In the genomic region with DNA sequence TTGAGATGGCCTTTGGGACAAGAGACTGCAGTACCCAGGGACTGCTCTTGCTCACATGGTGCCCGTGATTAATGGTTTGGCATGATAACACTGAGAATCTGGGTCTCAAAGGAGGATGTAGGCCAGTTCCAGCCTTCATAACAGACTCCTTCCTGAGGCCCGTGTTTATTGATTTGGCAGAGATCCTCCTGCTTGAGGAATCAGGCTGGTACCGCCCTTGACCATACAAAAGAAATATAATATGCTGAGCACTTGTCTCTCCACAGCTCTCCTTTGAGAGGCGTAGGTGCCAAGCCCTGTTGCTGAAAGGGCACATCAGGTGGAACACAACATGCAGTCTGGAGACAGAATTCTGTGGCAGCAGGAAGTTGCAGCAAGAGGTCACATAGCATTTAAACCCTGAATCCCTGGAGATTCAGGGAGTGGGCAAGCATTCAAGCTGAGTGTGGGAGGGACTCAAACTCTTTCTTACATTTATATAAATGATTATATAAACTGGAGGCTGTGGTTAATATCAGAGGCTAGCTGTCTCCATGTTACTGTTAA, we compare ENCODE assay signal across 8 mouse cellular contexts. TPM values are rescaled to one million over a fixed set of nuclear protein-coding genes. Genes with fewer than 3 reads are reported as not detected.
A peak's percentile ranks its signal among the peaks of the same experiment; 100 is the strongest.
DNase-seq lines count a peak whose midpoint lies in the region; ATAC-seq and TF ChIP-seq lines count a peak whose summit lies in the region.

No protein-coding gene starts in this region.

- H3K9ac ChIP-seq in liver, adult 2 months (ENCODE audit: low read depth, low read length): no peak overlapping the region
- no peak overlapping the region for H3K9ac ChIP-seq in hindbrain, embryonic 12.5 days
- no peak overlapping the region for H3K9ac ChIP-seq in limb, embryonic 15.5 days
- peak overlapping the region; percentile 31; the same call in 1 of the 2 replicates for H3K9ac ChIP-seq in neural tube, embryonic 13.5 days

- ATAC-seq in hindbrain, embryonic 12.5 days (ENCODE audit: low FRiP score): peak; percentile 65
- no peak for ATAC-seq in limb, embryonic 15.5 days (ENCODE audit: insufficient number of reproducible peaks, low FRiP score, low TSS enrichment, low read depth)
- peak; percentile 64 for ATAC-seq in neural tube, embryonic 13.5 days (ENCODE audit: low read depth)

- peaks cover 13% of the 10 kb centered on the region for H3K4me1 ChIP-seq in liver, adult 2 months (ENCODE audit: control insufficient read depth, insufficient read depth, low read length)
- H3K4me1 ChIP-seq in forebrain, embryonic 10.5 days: peaks cover 56% of the 10 kb centered on the region
- H3K4me1 ChIP-seq in hindbrain, embryonic 12.5 days: peaks cover 35% of the 10 kb centered on the region
- peaks cover 23% of the 10 kb centered on the region for H3K4me1 ChIP-seq in limb, embryonic 15.5 days
- H3K4me1 ChIP-seq in neural tube, embryonic 13.5 days (replicated peaks): peaks cover 54% of the 10 kb centered on the region

- H3K4me2 ChIP-seq in hindbrain, embryonic 12.5 days (replicated peaks): 0 out of 2 replicates have a peak overlapping the region, but pooled peaks have one; percentile 2
- no peak overlapping the region for H3K4me2 ChIP-seq in limb, embryonic 15.5 days
- peak overlapping the region; percentile 24; the same call in 1 of the 2 replicates for H3K4me2 ChIP-seq in neural tube, embryonic 13.5 days

- H3K36me3 ChIP-seq in liver, adult 2 months (ENCODE audit: control insufficient read depth, insufficient read depth, low read length): no peaks in the 10 kb centered on the region
- H3K36me3 ChIP-seq in forebrain, embryonic 10.5 days (replicated peaks): peaks cover 3% of the 10 kb centered on the region
- H3K36me3 ChIP-seq in hindbrain, embryonic 12.5 days: no peaks in the 10 kb centered on the region
- no peaks in the 10 kb centered on the region for H3K36me3 ChIP-seq in limb, embryonic 15.5 days
- 0 out of 2 replicates have a peak, but pooled peaks cover 4% of the 10 kb centered on the region for H3K36me3 ChIP-seq in neural tube, embryonic 13.5 days

- H3K27me3 ChIP-seq in liver, adult 2 months (ENCODE audit: control insufficient read depth, insufficient read depth, low read length): no peaks in the 10 kb centered on the region
- H3K27me3 ChIP-seq in forebrain, embryonic 10.5 days (ENCODE audit: poor library complexity, severe bottlenecking): no peaks in the 10 kb centered on the region
- H3K27me3 ChIP-seq in hindbrain, embryonic 12.5 days: no peaks in the 10 kb centered on the region
- no peaks in the 10 kb centered on the region for H3K27me3 ChIP-seq in limb, embryonic 15.5 days
- no peaks in the 10 kb centered on the region for H3K27me3 ChIP-seq in neural tube, embryonic 13.5 days

- no peak overlapping the region for H3K4me3 ChIP-seq in liver, adult 2 months (ENCODE audit: insufficient read depth, low read depth, low read length)
- no peak overlapping the region for H3K4me3 ChIP-seq in forebrain, embryonic 10.5 days
- H3K4me3 ChIP-seq in hindbrain, embryonic 12.5 days: no peak overlapping the region
- no peak overlapping the region for H3K4me3 ChIP-seq in limb, embryonic 15.5 days
- no peak overlapping the region for H3K4me3 ChIP-seq in neural tube, embryonic 13.5 days

- no peak for TF ChIP-seq CTCF in liver, adult 2 months (IDR thresholded peaks at IDR 0.05; ENCODE audit: low read depth, low read length)

- H3K9me3 ChIP-seq in forebrain, embryonic 10.5 days: no peaks in the 10 kb centered on the region
- no peaks in the 10 kb centered on the region for H3K9me3 ChIP-seq in hindbrain, embryonic 12.5 days (replicated peaks)
- H3K9me3 ChIP-seq in limb, embryonic 15.5 days: no peaks in the 10 kb centered on the region
- no peaks in the 10 kb centered on the region for H3K9me3 ChIP-seq in neural tube, embryonic 13.5 days

- DNase-seq in liver, adult 2 months (ENCODE audit: extremely low read depth, low read depth, low spot score): no peak
- no peak for DNase-seq in liver
- no peak for DNase-seq in forebrain, embryonic 10.5 days (ENCODE audit: extremely low spot score, low spot score)
- DNase-seq in layer of hippocampus, adult 18-20 months (ENCODE audit: low spot score in 2 of 2): no peak
- no peak for DNase-seq in layer of hippocampus, postnatal 25 days (ENCODE audit: extremely low spot score in 1 of 2, low spot score in 1 of 2)

- peaks cover 18% of the 10 kb centered on the region; the same call in 1 of the 2 replicates for H3K79me2 ChIP-seq in liver, adult 2 months (ENCODE audit: control insufficient read depth, insufficient read depth, low read length)

- no peak for TF ChIP-seq POLR2A in liver, adult 2 months (IDR thresholded peaks at IDR 0.05; ENCODE audit: extremely low read depth, insufficient read depth, low read length)

- WGBS in liver, adult 2 months: 64% methylated on average over 4 of the region's 4 CpGs
- 66% methylated on average over 4 of the region's 4 CpGs for WGBS in forebrain, embryonic 10.5 days
- 32% methylated on average over 4 of the region's 4 CpGs for WGBS in hindbrain, embryonic 12.5 days
- 32% methylated on average over 4 of the region's 4 CpGs for WGBS in limb, embryonic 15.5 days
- WGBS in neural tube, embryonic 13.5 days: 15% methylated on average over 4 of the region's 4 CpGs

- peak overlapping the region; percentile 58 for H3K27ac ChIP-seq in liver, adult 2 months (replicated peaks; ENCODE audit: insufficient read depth, low read depth, low read length)
- peak overlapping the region; percentile 78 for H3K27ac ChIP-seq in forebrain, embryonic 10.5 days
- H3K27ac ChIP-seq in hindbrain, embryonic 12.5 days: peak overlapping the region; percentile 82
- peak overlapping the region; percentile 54 for H3K27ac ChIP-seq in limb, embryonic 15.5 days
- H3K27ac ChIP-seq in neural tube, embryonic 13.5 days (replicated peaks): peak overlapping the region; percentile 84

RNA-seq across cellular contexts. Expression of gene Gnaq, which starts 36.1 kb away (rescaled TPM):
- total RNA-seq in liver, adult 2 months (2014; rRNA removed): 10.2 and 12.8 TPM in 2 replicates
- polyA plus RNA-seq in liver, adult 2 months (2012; rRNA removed): 4.6 and 5.2 TPM in 2 replicates
- polyA plus RNA-seq in forebrain, embryonic 10.5 days (2016; fragmentation: Nextera tagmentation; extraction: Ambion mirVana): 20.7 and 24.5 TPM in 2 replicates
- 49.3 and 54.4 TPM in 2 replicates for polyA plus RNA-seq in hindbrain, embryonic 12.5 days (2016; fragmentation: Nextera tagmentation; extraction: Ambion mirVana)
- 25.4 and 33.0 TPM in 2 replicates for polyA plus RNA-seq in limb, embryonic 15.5 days (2015; fragmentation: Nextera tagmentation; extraction: Ambion mirVana)
- 83.3 and 88.9 TPM in 2 replicates for polyA plus RNA-seq in neural tube, embryonic 13.5 days (2015; fragmentation: Nextera tagmentation; extraction: Ambion mirVana)
- 100 to 1,000 TPM; 189 to 204 TPM for total RNA-seq in layer of hippocampus, adult 18-20 months (2021)
- 100 to 1,000 TPM; 188 to 210 TPM for total RNA-seq in layer of hippocampus, postnatal 25 days (2021)
